Mouse (Mus musculus) neural tube, embryonic 13.5 days (tissue): ENCODE measurements at regions not wholly inside any gene's neighbourhood (a gene's known extent, or its start where the extent isn't known, plus 50 kb on each side); places are given as distances from the start of the nearest gene placed in this dataset. TPM values are rescaled to one million over a fixed set of nuclear protein-coding genes. Genes with fewer than 3 reads are reported as not detected.

ENCODE experiments used
- ATAC-seq: fragments of 200-750 bp; cut with Nextera tagmentation; 2 replicates; pipeline ENCODE4 v1.8.0; 2017; ENCODE audit warnings: low read depth, mild to moderate bottlenecking, moderate TSS enrichment, moderate library complexity
- H3K27ac ChIP-seq: fragments of 300-500 bp; sonication (generic); replicated peaks from 2 replicates; pipeline ENCODE4 v1.5.1; 2015; ENCODE audit warnings: moderate library complexity, mild to moderate bottlenecking, inconsistent platforms
- H3K27me3 ChIP-seq: fragments of 300-500 bp; sonication (generic); 2 replicates; pipeline ENCODE4 v1.6.1; 2015; ENCODE audit warnings: mild to moderate bottlenecking, inconsistent platforms
- H3K36me3 ChIP-seq: fragments of 300-500 bp; sonication (generic); 2 replicates; pipeline ENCODE4 v1.6.1; 2015; ENCODE audit warnings: mild to moderate bottlenecking, inconsistent platforms
- H3K4me1 ChIP-seq: fragments of 300-500 bp; sonication (generic); replicated peaks from 2 replicates; pipeline ENCODE4 v1.6.1; 2015; ENCODE audit warnings: inconsistent platforms
- H3K4me2 ChIP-seq: fragments of 300-500 bp; sonication (generic); 2 replicates; pipeline ENCODE4 v1.6.1; 2015; ENCODE audit warnings: inconsistent platforms, mild to moderate bottlenecking, moderate library complexity
- H3K4me3 ChIP-seq: fragments of 300-500 bp; sonication (generic); 2 replicates; pipeline ENCODE4 v1.5.1; 2015; ENCODE audit warnings: mild to moderate bottlenecking, inconsistent platforms
- H3K9ac ChIP-seq: fragments of 300-500 bp; sonication (generic); 2 replicates; pipeline ENCODE4 v1.6.1; 2015; ENCODE audit warnings: moderate library complexity, mild to moderate bottlenecking, inconsistent platforms
- H3K9me3 ChIP-seq: fragments of 300-500 bp; sonication (generic); 2 replicates; pipeline ENCODE4 v1.6.1; 2016; ENCODE audit warnings: inconsistent platforms
- WGBS: fragments of 180-500 bp; shearing (Covaris S2); methylation state at CpG from one replicate; pipeline ENCODE4 v1.1.7; 2015; 5-methylcytosine and 5-hydroxymethylcytosine counted together
- microRNA-seq: library from miRNA; unstranded; fragments of <30 nt; microRNA quantifications from one replicate; pipeline ENCODE4, GENCODE M21; 2016

DNA sequence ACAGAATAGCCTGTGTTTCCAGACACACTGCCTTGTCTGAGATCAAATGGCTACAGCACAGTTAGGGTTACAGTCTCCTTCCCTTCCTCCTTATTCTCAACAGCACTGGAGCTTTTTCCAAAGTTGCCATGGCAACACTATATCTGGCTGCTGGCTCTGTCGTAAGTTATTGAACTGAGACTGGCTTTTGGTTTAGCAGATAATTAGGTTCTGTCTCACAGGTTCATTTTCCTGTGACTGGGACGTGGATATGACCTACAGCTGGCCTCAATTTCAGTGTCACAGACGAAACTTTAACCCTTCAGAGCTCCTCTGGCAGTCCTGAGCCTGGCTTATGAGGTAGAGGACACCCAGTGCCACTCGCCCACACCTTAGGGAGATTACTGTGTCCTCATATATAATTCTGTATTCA is 60.2 kb upstream of the Gm11146 start:
- peak overlapping the region; percentile 39 for H3K4me2 ChIP-seq
- H3K9ac ChIP-seq = no peak overlapping the region; the same call in 1 of the 2 replicates
- 9% methylated on average over 4 of the region's 4 CpGs for WGBS
- peak; percentile 93 for ATAC-seq
- H3K36me3 ChIP-seq = no peaks in the 10 kb centered on the region
- H3K27me3 ChIP-seq = no peaks in the 10 kb centered on the region
- peak overlapping the region; percentile 91 for H3K27ac ChIP-seq
- no peaks in the 10 kb centered on the region for H3K9me3 ChIP-seq
- no peak overlapping the region for H3K4me3 ChIP-seq
- peaks cover 42% of the 10 kb centered on the region for H3K4me1 ChIP-seq

GRCm38 (mm10) chr16:77653306-77653705 is 51.4 kb upstream of the Gm11146 start:
- WGBS = 25% methylated on average over 3 of the region's 3 CpGs
- 0 out of 2 replicates have a peak, but pooled peaks have one; percentile 55 for ATAC-seq
- H3K36me3 ChIP-seq = no peaks in the 10 kb centered on the region
- no peak overlapping the region for H3K9ac ChIP-seq
- H3K9me3 ChIP-seq = no peaks in the 10 kb centered on the region
- 0 out of 2 replicates have a peak overlapping the region, but pooled peaks have one; percentile 29 for H3K27ac ChIP-seq
- no peaks in the 10 kb centered on the region for H3K27me3 ChIP-seq
- no peak overlapping the region for H3K4me3 ChIP-seq
- no peak overlapping the region for H3K4me2 ChIP-seq
- H3K4me1 ChIP-seq = peaks cover 20% of the 10 kb centered on the region

Small RNAs in the stretch of these regions (microRNA-seq; reads per million reads assigned to microRNA genes)
- not detected for gene Gm25025
